Mouse (Mus musculus) naive thymus-derived CD4-positive, alpha-beta T cell, adult 2 months (primary cell): ENCODE measurements at regions not wholly inside any gene's neighbourhood (a gene's known extent, or its start where the extent isn't known, plus 50 kb on each side); places are given as distances from the start of the nearest gene placed in this dataset.
"Not testable (repeated sequence)": the region's sequence is repeated elsewhere in the genome, so short reads cannot be mapped to it uniquely, and the experiment has no call there.

Experiments used
- DNase-seq: peaks from one replicate; pipeline ENCODE4 v3.0.0-alpha.2; 2011; ENCODE audit warnings: low read depth

- no peak for DNase-seq
These were observed 94.2 kb upstream of the Klf13 start for GRCm38 (mm10) chr7:64032921-64033354.

- no peak for DNase-seq
These were observed 91.9 kb upstream of the Klf13 start for GRCm38 (mm10) chr7:64030650-64031049.

- no peak for DNase-seq
These were observed 88.4 kb upstream of the Klf13 start for GRCm38 (mm10) chr7:64027100-64027499.

- DNase-seq = no peak
These were observed 86.4 kb upstream of the Klf13 start for GRCm38 (mm10) chr7:64025155-64025554.

GRCm38 (mm10) chr7:64024253-64024652, 85.5 kb upstream of the Klf13 start:
- DNase-seq = no peak

- peak; percentile 48 for DNase-seq
These were observed 84.2 kb upstream of the Klf13 start for GRCm38 (mm10) chr7:64022711-64023468.

- DNase-seq = no peak
These were observed 82.8 kb upstream of the Klf13 start for GRCm38 (mm10) chr7:64021241-64022108.

- DNase-seq = no peak
These were observed 79.4 kb upstream of the Klf13 start for GRCm38 (mm10) chr7:64018107-64018506.

- no peak for DNase-seq
These were observed 78.2 kb upstream of the Klf13 start for GRCm38 (mm10) chr7:64016874-64017273.

GRCm38 (mm10) chr7:64015136-64015535, 76.4 kb upstream of the Klf13 start:
- DNase-seq = not testable (repeated sequence)

GRCm38 (mm10) chr7:64014227-64014626, 75.5 kb upstream of the Klf13 start:
- no peak for DNase-seq

GRCm38 (mm10) chr7:64013023-64013547, 74.4 kb upstream of the Klf13 start:
- no peak for DNase-seq

- no peak for DNase-seq
These were observed 73.5 kb upstream of the Klf13 start for GRCm38 (mm10) chr7:64012268-64012601.

- DNase-seq = peak; percentile 90
These were observed 73.0 kb upstream of the Klf13 start for GRCm38 (mm10) chr7:64011563-64012267.

GRCm38 (mm10) chr7:64010640-64011039, 71.9 kb upstream of the Klf13 start:
- peak; percentile 32 for DNase-seq

- DNase-seq = no peak
These were observed 69.1 kb upstream of the Klf13 start for GRCm38 (mm10) chr7:64007766-64008165.

GRCm38 (mm10) chr7:64006935-64007334, 68.2 kb upstream of the Klf13 start:
- DNase-seq = no peak

GRCm38 (mm10) chr7:64005765-64006164, 67.0 kb upstream of the Klf13 start:
- peak; percentile 19 for DNase-seq

GRCm38 (mm10) chr7:64003904-64004303, 65.2 kb upstream of the Klf13 start:
- DNase-seq = peak; percentile 47

GRCm38 (mm10) chr7:64001611-64002111, 62.9 kb upstream of the Klf13 start:
- peak; percentile 65 for DNase-seq

GRCm38 (mm10) chr7:63998995-63999960, 60.6 kb upstream of the Klf13 start:
- DNase-seq = peak; percentile 82
